Mouse (Mus musculus): ENCODE data around the gene Capsl.

DNA sequence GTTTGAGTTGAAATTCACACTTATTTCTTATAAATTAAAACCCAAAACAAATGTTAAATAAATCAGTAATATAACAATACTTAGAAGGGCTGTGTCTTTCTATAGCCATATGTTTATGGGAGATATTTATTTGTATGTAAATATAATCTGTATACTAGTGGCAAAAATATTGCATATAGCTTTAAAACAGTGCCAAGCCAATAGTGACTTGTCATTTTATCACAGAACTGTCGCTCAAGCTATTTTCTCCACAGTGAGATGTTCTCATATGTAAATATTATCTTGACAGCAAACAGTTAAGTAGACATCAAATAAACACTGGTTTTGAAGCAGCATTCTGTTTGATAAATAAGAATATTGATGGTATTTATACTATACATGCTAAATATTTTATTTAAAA lies 37.4 kb downstream of the Capsl start:
- TF ChIP-seq CTCF (IDR thresholded peaks at IDR 0.05; ENCODE audit: borderline replicate concordance, control insufficient read depth, extremely low read depth, insufficient read depth, low read length, poor library complexity) = no peak
- no peak for TF ChIP-seq POLR2A (IDR thresholded peaks at IDR 0.05; ENCODE audit: control insufficient read depth, extremely low read depth, insufficient read depth, low read length, poor library complexity)

Measured in thymus, adult 2 months (tissue).